Mouse (Mus musculus) cerebellum, adult 8-10 months (tissue): Measurements from ENCODE around the gene Cpn2.

Source experiments
- DNase-seq: peaks from one replicate; pipeline ENCODE4 v3.0.0; 2022

Cpn2 gene

DNA sequence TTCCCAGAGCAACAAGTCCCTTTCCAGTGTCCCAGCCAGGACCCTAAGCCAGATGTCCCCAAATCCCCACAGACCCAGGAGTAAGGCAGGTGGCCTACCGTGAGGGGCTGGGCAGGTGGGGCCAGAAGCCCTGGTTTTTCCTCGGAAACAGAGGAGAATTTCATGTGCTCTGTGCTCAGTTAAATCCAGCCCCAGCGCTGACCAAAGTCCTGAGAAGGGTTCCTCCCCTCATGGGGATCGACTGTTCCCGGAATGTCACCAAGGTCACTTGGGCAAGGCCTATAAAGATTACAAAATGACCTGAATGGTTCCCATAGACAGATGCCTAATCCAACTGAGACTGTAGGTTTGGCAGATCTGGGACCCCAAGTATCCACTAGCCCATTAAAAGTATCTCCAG is at the start of gene Cpn2:
Gene Cpn2 (minus strand): TSS at position 141 of the 400 bp plus-strand sequence.
- no peak for DNase-seq

DNA sequence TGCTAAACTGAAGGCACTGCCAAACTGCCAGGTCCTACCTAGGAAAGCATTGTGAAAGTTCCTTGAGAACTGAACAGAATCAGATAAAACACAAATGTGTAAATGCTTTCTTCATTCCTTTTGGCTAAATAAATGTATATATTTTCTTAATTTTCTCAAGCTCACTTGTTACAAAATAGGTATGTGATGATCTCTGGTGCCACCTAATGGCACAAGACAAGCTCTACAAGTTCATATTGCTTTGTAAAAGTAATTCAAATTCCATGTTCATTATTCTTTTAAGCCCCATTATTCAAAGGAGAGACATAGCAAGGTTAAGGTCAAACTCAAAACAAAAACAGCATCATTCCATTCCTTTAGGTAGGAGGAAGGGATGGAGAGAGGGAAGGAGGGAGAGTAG is 46.9 kb upstream of the Cpn2 start:
- no peak for DNase-seq

DNA sequence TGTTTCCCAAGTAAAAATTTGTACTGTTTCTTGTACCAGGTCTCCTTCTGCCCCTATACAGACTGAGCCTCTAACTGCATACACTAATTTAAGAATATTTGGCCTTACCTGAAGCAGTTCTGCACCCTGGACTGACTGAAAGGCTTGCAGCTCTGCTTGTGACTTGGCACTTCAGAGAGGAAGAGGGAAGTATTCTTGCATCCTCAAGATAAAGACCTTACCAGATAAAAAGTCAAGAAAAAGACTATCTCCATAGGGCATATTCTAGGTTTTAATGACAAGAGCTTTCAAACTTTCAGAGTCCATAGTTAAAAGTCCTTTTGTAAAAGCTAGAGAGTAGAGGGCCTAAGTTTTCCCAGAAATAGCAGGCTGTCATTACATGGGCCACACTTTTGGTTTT is 43.3 kb upstream of the Cpn2 start, which contains the start of gene Gp5:
Gene Gp5 (minus strand): TSS at position 133 of the 400 bp plus-strand sequence.
- DNase-seq = no peak

GRCm38 (mm10) chr16:30310171-30310515 is 42.8 kb upstream of the Cpn2 start:
- DNase-seq = no peak

GRCm38 (mm10) chr16:30309395-30310170 is 42.3 kb upstream of the Cpn2 start:
- DNase-seq = peak; percentile 32

- DNase-seq = peak; percentile 68
These were observed 41.5 kb upstream of the Cpn2 start for GRCm38 (mm10) chr16:30308616-30309394.

DNA sequence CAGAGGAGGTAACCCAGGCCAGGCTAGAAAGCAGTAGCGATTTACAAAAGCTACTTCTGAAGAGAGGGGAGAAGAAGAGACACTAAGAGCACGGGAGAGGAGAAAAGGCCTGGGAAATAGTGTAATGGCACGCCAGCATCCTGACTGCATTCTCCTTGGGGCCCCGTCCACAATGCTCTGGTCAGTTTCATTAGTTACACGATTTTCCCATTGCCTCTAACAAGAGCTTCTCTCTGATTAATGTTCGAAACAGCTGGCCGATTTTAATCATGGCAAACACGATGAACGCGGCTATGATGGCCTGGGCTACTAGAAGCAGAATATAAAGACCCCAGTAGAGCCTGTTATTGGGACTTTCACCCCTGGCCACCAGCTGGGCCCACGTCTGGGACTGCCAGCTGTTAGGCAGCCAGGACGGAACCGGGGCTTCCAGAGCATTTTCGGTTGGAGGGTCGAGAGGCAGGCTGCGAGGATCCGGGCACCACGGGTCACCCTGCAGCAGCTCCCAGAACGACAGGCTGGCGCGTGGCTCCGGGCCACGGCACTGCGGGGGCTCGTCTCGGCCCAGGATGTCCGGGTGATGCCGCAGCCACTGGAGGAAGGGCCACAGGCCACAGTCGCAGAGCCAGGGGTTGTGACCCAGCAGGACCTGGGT is 40.8 kb upstream of the Cpn2 start:
- DNase-seq = peak; percentile 43

GRCm38 (mm10) chr16:30307306-30307705 is 40.0 kb upstream of the Cpn2 start:
- DNase-seq = no peak

DNA sequence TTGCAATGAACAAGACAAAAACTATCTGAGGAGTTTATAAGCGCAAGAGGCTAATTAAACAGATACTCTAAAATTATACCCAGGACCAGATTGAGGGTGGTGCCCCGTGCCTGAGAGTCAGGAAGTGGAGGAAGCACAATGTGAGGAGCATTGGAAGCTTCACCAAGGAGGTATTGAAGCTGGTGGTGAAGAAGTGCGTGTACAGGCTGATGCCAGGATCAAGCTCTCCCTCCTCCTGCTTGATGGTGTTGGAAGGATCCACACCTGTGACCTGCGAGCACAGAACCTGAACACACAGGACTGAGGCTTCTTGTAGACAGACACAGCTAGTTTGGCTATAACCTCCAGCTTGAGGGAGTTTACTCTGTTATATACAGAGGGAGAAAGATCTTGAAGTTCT is 38.8 kb upstream of the Cpn2 start:
- no peak for DNase-seq

GRCm38 (mm10) chr16:30304236-30304635 is 36.9 kb upstream of the Cpn2 start:
- DNase-seq = no peak

DNA sequence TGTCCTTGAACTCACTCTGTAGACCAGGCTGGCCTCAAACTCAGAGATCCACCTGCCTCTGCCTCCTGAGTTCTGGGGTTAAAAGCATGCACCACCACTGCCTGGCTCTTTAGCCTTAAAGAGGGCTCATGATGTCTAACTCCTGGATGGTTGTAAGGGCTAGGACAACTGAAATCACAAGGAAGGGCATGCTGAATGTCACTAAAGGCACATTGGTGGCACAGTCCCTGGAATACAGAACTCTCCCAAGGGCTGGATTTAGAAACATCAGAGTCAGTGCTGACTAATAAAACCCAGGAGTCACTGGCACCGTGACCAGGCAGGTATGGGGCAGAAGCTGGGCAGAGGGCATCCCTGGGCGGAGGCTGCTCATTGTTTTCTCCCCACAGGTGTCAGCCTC is 36.1 kb upstream of the Cpn2 start:
- no peak for DNase-seq

GRCm38 (mm10) chr16:30302686-30303085 is 35.4 kb upstream of the Cpn2 start:
- DNase-seq = no peak

- no peak for DNase-seq
These were observed 32.5 kb upstream of the Cpn2 start for GRCm38 (mm10) chr16:30299711-30300277.

GRCm38 (mm10) chr16:30297450-30297849 is 30.2 kb upstream of the Cpn2 start:
- DNase-seq = no peak

DNA sequence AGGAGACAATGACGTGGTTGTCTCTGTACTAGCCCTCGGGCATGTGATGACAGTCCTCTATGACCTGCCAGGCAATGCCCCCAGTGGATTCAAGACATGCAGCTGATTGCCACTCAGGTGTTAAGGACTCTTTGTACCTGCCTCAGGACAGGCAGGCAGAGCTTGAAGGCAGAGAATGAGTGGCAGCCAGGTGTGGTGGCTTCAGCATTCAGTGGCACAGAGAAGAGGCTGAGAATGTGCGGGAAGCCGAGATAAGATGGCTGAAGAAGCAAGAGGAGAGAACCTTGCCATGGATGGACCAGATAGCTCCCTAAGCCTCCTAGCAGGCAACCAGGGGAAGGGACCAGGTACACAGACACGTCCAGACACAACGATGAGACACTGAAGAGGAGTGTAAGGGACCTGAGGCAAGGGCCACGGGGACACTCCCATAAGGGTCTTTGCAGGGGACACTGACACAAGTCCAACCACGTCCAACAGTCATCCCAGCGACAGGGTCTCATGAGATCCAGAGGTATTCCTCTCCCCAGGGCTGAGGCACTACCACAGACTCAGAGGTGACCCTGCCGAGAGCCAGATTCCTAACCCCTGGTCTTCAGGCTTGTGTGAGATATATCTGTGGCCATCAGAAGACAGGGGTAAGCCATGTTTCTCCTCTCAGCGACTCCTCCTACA is 29.4 kb upstream of the Cpn2 start:
- DNase-seq = no peak

GRCm38 (mm10) chr16:30295106-30295505 is 27.8 kb upstream of the Cpn2 start:
- DNase-seq = no peak

DNA sequence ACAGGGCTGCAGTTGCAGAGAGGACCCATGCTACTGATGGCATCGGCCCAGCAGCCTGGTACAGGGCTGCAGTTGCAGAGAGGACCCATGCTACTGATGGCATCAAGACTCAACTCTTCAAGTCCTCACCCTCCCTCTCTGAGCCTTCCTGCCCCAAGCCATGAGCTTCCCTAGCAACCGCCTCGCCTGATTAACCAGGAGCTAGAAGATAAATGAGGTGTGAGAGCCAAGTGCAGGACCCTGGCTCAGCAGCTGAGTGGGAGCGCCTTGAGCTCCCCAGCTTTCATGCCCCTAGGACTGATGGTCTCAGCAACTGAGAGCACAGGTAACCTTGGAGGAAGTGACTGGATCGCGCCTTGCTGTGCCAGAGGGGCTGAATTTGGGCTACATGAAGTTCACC is 23.1 kb upstream of the Cpn2 start:
- no peak for DNase-seq

DNA sequence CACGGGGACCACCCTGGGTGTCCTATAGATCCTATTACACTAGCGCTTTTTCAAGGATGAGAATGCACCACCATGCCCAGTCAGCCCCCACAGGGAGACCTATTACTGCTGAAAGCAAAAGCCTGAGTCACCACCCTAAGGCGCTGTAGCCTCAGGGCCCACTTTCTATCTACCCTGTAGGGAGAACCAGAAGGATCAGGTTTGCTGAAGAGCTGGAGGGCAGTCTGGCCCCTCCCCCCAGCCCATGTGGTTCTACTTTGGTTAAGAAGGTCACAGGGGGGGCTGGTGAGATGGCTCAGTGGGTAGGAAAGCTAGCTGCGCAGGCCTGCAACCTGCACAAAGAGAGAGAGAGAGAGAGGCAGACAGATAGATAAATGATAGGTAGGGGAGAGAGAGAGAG is 18.4 kb upstream of the Cpn2 start:
- no peak for DNase-seq

GRCm38 (mm10) chr16:30283743-30284337 is 16.5 kb upstream of the Cpn2 start:
- DNase-seq = peak; percentile 7

GRCm38 (mm10) chr16:30282844-30283495 is 15.7 kb upstream of the Cpn2 start, which contains the start of gene Lrrc15:
Lrrc15 (minus strand) TSS chr16:30283256.
- no peak for DNase-seq

DNA sequence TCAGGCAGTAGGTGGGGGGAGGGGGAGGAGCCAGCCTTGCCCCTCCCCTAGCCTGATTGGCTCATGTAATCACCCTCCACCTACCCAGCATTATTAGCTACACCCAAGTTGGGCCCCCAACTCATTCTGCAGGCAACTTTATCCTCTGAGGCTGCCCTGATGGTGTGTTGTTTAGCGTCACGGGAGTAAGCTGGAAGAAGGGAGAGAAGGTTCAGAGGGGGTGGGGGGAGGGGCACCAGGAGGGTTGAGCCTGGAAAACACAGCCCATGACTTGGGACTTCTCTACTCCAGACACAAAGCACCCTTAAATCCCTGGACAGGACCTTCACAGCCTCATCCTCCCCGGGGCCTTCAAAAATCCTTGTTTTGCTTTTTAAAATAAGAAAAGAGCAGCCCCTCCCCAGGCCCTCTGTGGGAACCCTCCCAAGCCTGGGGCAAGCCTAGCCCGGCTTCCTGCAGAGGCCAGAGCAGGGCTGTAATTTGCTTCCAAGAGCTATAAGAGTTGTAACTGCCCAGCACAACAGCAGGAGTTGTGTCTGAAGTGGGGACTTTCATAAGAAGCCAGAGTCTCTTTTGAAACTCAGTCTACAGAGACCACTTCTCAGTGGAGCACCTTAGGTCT is 13.5 kb upstream of the Cpn2 start:
- DNase-seq = no peak
